ENCODE assay signal across 14 mouse cellular contexts in genomic region chr6:31544318-31544717, GRCm38 (mm10). TPM values are rescaled to one million over a fixed set of nuclear protein-coding genes. Genes with fewer than 3 reads are reported as not detected.
DNase-seq lines count a peak whose midpoint lies in the region; ATAC-seq and TF ChIP-seq lines count a peak whose summit lies in the region.
"Had no signal": no experiment of that assay in that cellular context is flagged by ENCODE, and none has a peak within 500 bp of the region (broad histone marks: within the 10 kb centered on the region; RNA-seq: fewer than 3 reads in every experiment).

No protein-coding gene starts in this region.

- WGBS in hindbrain, embryonic 10.5 days = 84% methylated on average over 4 of the region's 4 CpGs
- 86% methylated on average over 4 of the region's 4 CpGs for WGBS in hindbrain, embryonic 14.5 days
- WGBS in intestine, postnatal 0 days = 41% methylated on average over 4 of the region's 4 CpGs
- WGBS in lung, embryonic 16.5 days = 47% methylated on average over 4 of the region's 4 CpGs

- TF ChIP-seq CTCF in intestine, postnatal 0 days (IDR thresholded peaks at IDR 0.05; ENCODE audit: low read depth) = no peak

- no peaks in the 10 kb centered on the region for H3K9me3 ChIP-seq in hindbrain, embryonic 10.5 days
- H3K9me3 ChIP-seq in hindbrain, embryonic 14.5 days (ENCODE audit: control insufficient read depth, low read length) = no peaks in the 10 kb centered on the region
- no peaks in the 10 kb centered on the region for H3K9me3 ChIP-seq in intestine, postnatal 0 days (ENCODE audit: control insufficient read depth)
- no peaks in the 10 kb centered on the region for H3K9me3 ChIP-seq in lung, embryonic 16.5 days (ENCODE audit: control insufficient read depth, low read length)
- H3K9me3 ChIP-seq: forebrain, embryonic 15.5 days; liver, embryonic 15.5 days; neural tube, embryonic 15.5 days had no signal

- H3K27ac ChIP-seq in hindbrain, embryonic 10.5 days = 0 out of 2 replicates have a peak overlapping the region, but pooled peaks have one; percentile 19
- H3K27ac ChIP-seq in hindbrain, embryonic 14.5 days = no peak overlapping the region
- H3K27ac ChIP-seq in intestine, postnatal 0 days (ENCODE audit: low read depth, low read length) = peak overlapping the region; percentile 46; the same call in 1 of the 2 replicates
- peak overlapping the region; percentile 76 for H3K27ac ChIP-seq in lung, embryonic 16.5 days (ENCODE audit: low read length)
- H3K27ac ChIP-seq: forebrain, embryonic 15.5 days; liver, embryonic 15.5 days; neural tube, embryonic 15.5 days had no signal

- no peak overlapping the region for H3K4me2 ChIP-seq in hindbrain, embryonic 14.5 days (replicated peaks)
- H3K4me2 ChIP-seq in intestine, postnatal 0 days (replicated peaks; ENCODE audit: low read depth) = no peak overlapping the region
- H3K4me2 ChIP-seq in lung, embryonic 16.5 days (ENCODE audit: low read depth, low read length) = peak overlapping the region; percentile 35
- H3K4me2 ChIP-seq: forebrain, embryonic 15.5 days; liver, embryonic 15.5 days; neural tube, embryonic 15.5 days had no signal

- no peak overlapping the region for H3K4me3 ChIP-seq in hindbrain, embryonic 10.5 days
- H3K4me3 ChIP-seq in hindbrain, embryonic 14.5 days (replicated peaks; ENCODE audit: low read length) = no peak overlapping the region
- H3K4me3 ChIP-seq in intestine, postnatal 0 days (ENCODE audit: low read depth, low read length) = no peak overlapping the region
- H3K4me3 ChIP-seq in lung, embryonic 16.5 days (ENCODE audit: low read length) = peak overlapping the region; percentile 10; the same call in 1 of the 2 replicates
- H3K4me3 ChIP-seq: forebrain, embryonic 15.5 days; liver, embryonic 15.5 days; neural tube, embryonic 15.5 days had no signal

- no peak for DNase-seq in hindbrain, embryonic 10.5 days (ENCODE audit: low spot score)
- no peak for DNase-seq in hindbrain, embryonic 14.5 days (ENCODE audit: low spot score)
- peak; percentile 85 for DNase-seq in heart, adult 8-10 months (ENCODE audit: low spot score)
- DNase-seq in urinary bladder, adult 2 months (ENCODE audit: low spot score) = no peak
- no peak for DNase-seq in cerebellum, adult 9-11 months
- DNase-seq in cerebellum, adult 8-10 months = no peak
- DNase-seq: cerebellum, postnatal 36 days had no signal

- peaks cover 26% of the 10 kb centered on the region for H3K4me1 ChIP-seq in hindbrain, embryonic 10.5 days (replicated peaks)
- 0 out of 2 replicates have a peak, but pooled peaks cover 7% of the 10 kb centered on the region for H3K4me1 ChIP-seq in hindbrain, embryonic 14.5 days (replicated peaks; ENCODE audit: control insufficient read depth, insufficient read depth, low read length)
- no peaks in the 10 kb centered on the region for H3K4me1 ChIP-seq in intestine, postnatal 0 days (replicated peaks; ENCODE audit: control insufficient read depth, insufficient read depth, low read length)
- H3K4me1 ChIP-seq in lung, embryonic 16.5 days (replicated peaks; ENCODE audit: control insufficient read depth, insufficient read depth, low read length) = peaks cover 13% of the 10 kb centered on the region

- H3K9ac ChIP-seq in hindbrain, embryonic 14.5 days = no peak overlapping the region
- H3K9ac ChIP-seq in intestine, postnatal 0 days (ENCODE audit: low read depth, low read length) = no peak overlapping the region
- H3K9ac ChIP-seq in lung, embryonic 16.5 days (ENCODE audit: low read length) = peak overlapping the region; percentile 44; the same call in 1 of the 2 replicates
- H3K9ac ChIP-seq: forebrain, embryonic 15.5 days; liver, embryonic 15.5 days; neural tube, embryonic 15.5 days had no signal

- H3K36me3 ChIP-seq in hindbrain, embryonic 10.5 days = peaks cover 23% of the 10 kb centered on the region
- H3K36me3 ChIP-seq in hindbrain, embryonic 14.5 days (replicated peaks; ENCODE audit: control insufficient read depth, insufficient read depth) = no peaks in the 10 kb centered on the region
- H3K36me3 ChIP-seq in intestine, postnatal 0 days (ENCODE audit: control insufficient read depth, insufficient read depth) = no peaks in the 10 kb centered on the region
- H3K36me3 ChIP-seq in lung, embryonic 16.5 days (ENCODE audit: control insufficient read depth, insufficient read depth, low read length) = no peaks in the 10 kb centered on the region
- H3K36me3 ChIP-seq: forebrain, embryonic 15.5 days; liver, embryonic 15.5 days; neural tube, embryonic 15.5 days had no signal

- ATAC-seq in hindbrain, embryonic 14.5 days (ENCODE audit: low FRiP score) = no peak; the same call in 1 of the 2 replicates
- no peak for ATAC-seq in intestine, postnatal 0 days
- peak; percentile 85 for ATAC-seq in lung, embryonic 16.5 days (ENCODE audit: low read depth)
- ATAC-seq: CD4-positive, CD25-positive, alpha-beta regulatory T cell, adult 4 months; forebrain, embryonic 15.5 days; inflammation-experienced regulatory T-cells, adult 6 months had no signal

- no peaks in the 10 kb centered on the region for H3K27me3 ChIP-seq in hindbrain, embryonic 10.5 days (ENCODE audit: insufficient read depth, poor library complexity, severe bottlenecking)
- H3K27me3 ChIP-seq in hindbrain, embryonic 14.5 days (ENCODE audit: control insufficient read depth, insufficient read depth, low read length) = no peaks in the 10 kb centered on the region
- no peaks in the 10 kb centered on the region for H3K27me3 ChIP-seq in intestine, postnatal 0 days (replicated peaks; ENCODE audit: control insufficient read depth, insufficient read depth, low read length)
- no peaks in the 10 kb centered on the region for H3K27me3 ChIP-seq in lung, embryonic 16.5 days (ENCODE audit: control insufficient read depth, insufficient read depth, low read depth, low read length)
- H3K27me3 ChIP-seq: forebrain, embryonic 15.5 days; liver, embryonic 15.5 days; neural tube, embryonic 15.5 days had no signal

RNA-seq across cellular contexts. Expression of gene Podxl, which starts 19.5 kb away (rescaled TPM):
- 16.2 and 19.8 TPM in 2 replicates for polyA plus RNA-seq in hindbrain, embryonic 10.5 days (2016; fragmentation: Nextera tagmentation; extraction: Ambion mirVana)
- 8.7 and 9.8 TPM in 2 replicates for polyA plus RNA-seq in hindbrain, embryonic 14.5 days (2014; fragmentation: Nextera tagmentation; extraction: Ambion mirVana)
- total RNA-seq in heart, adult 8-10 months (2022) = 10 to 100 TPM; 75.2 to 81.7 (median 75.7) TPM
- 27.9 and 29.0 TPM in 2 replicates for polyA plus RNA-seq in intestine, postnatal 0 days (2015; fragmentation: Nextera tagmentation; extraction: Ambion mirVana)
- polyA plus RNA-seq in lung, embryonic 16.5 days (2015; fragmentation: Nextera tagmentation; extraction: Ambion mirVana) = 35.0 and 37.4 TPM in 2 replicates
- polyA plus RNA-seq in urinary bladder, adult 2 months (2012; rRNA removed) = 23.1 and 32.5 TPM in 2 replicates
- polyA plus RNA-seq: CD4-positive, CD25-positive, alpha-beta regulatory T cell, adult 4 months had no signal
